Mouse (Mus musculus) megakaryocyte, adult 5-6 weeks (primary cell): ENCODE results near the gene Etl4. TPM values are rescaled to one million over a fixed set of nuclear protein-coding genes. Genes with fewer than 3 reads are reported as not detected.
"Not testable (repeated sequence)": the region's sequence is repeated elsewhere in the genome, so short reads cannot be mapped to it uniquely, and the experiment has no call there.

Experiments
- ATAC-seq: 2 replicates; pipeline ENCODE4 v1.8.0; 2016; ENCODE audit warnings: mild to moderate bottlenecking, inconsistent platforms; ENCODE audit not compliant: poor library complexity, severe bottlenecking
- total RNA-seq, 2 experiments: library from RNA; stranded (forward) in 1 of 2; stranded (reverse) in 1 of 2; fragments of 153-499, 151-499 nt in 1 of 2; fragments of 221-1000, 200-1000 nt in 1 of 2; gene quantifications; 2 replicates each; pipeline versions ENCODE4 v1.2.3 to v1.2.4; 2015 to 2017

The Etl4 gene
- total RNA-seq, 2 experiments from 2014 or later = 0.15 to 1.6 TPM

- ATAC-seq = no peak
Observed at GRCm38 (mm10) chr2:20293336-20293735, 383.8 kb downstream of the Etl4 start.

DNA sequence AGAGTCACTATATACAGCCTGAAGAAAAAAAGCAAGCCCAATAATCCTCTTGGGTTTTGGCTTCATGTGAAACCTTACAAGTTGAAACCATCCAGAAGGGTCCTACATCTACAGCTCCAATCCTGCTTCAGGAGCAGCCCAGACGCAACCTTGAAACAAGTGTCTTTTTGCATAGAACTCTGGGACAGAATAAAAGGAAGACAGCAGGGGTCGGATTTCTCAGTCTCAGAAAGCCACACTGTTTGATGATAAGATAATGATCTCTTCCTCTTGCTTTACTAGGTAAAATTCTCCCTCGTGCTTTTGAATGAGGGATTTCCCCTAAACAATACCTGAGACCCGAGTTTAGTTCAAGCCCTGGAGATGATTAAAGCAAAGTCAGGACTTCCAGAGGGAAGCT, 385.0 kb downstream of the Etl4 start:
- ATAC-seq = no peak

GRCm38 (mm10) chr2:20302517-20302916, 392.9 kb downstream of the Etl4 start:
- no peak for ATAC-seq

GRCm38 (mm10) chr2:20324954-20325353, 415.4 kb downstream of the Etl4 start:
- ATAC-seq = no peak

DNA sequence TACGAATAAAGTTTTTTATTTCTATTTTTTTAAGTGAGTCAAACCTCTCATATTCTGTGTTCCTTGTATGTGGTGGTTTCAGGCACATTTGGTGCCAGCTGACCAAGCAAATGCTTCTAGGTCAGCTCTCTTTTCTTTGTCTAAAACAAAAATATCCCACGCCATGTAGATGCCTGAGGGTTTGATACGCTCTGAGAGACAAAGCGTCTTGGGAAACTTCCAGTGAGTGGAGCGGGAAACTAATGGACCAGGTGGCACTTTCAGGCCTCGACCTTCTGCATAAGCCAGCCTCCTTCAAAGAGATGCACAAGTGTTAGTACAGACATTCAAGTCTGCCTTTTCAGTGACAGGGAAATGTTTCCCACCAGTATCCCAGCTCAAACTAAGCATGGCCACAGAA, 426.6 kb downstream of the Etl4 start:
- ATAC-seq = no peak

DNA sequence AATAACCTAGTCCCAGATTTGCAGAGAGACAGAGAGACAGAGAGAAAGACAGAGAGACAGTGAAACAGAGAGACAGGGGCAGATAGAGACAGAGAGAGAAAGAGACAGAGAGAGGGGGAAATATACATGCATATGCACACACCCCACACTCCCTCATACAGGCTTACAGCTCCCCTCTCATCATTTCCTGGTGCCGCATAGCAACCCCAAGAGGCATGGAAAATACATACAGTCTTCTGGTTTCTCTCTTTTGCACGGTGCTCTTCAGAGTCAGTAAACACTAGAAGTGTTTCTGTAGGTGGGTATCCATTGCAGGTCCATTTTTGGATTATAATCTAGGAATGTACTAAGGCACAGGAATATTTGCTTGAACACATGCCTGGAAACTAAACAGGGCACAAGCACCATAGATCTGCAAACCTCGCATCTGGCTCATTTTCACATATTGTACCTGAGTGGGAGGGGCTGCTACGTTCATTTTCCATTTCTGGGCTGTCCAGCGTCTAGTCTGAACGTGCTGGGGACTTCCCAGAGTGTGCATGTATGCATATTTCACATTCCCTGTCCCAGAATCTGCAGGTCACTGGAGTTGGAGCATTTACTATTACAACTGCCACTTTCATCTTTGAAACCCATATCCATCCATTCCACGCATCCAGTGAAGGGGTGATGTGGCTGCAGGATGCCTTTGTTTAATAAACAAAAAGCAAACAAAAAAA, 429.6 kb downstream of the Etl4 start:
- no peak for ATAC-seq

DNA sequence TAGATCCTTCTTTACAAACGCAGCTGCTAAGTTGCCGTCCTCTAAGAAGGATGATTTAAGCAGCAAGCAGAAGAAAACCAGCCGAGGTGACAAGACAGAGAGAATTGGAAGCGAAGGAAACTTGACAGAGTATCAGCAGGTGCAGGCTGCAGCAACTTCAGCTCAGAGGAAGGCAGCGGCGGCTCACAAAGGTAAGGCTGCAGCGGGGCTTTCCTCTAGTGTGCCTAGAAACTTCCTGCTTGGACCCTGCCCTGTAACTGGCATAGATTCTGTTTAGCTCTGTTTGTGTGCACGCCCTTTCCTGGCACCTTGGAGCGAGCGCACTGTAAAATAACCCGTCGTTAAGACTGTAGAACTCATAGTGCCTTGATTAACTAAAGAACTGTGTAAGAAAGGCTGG, 430.3 kb downstream of the Etl4 start:
- ATAC-seq = no peak

DNA sequence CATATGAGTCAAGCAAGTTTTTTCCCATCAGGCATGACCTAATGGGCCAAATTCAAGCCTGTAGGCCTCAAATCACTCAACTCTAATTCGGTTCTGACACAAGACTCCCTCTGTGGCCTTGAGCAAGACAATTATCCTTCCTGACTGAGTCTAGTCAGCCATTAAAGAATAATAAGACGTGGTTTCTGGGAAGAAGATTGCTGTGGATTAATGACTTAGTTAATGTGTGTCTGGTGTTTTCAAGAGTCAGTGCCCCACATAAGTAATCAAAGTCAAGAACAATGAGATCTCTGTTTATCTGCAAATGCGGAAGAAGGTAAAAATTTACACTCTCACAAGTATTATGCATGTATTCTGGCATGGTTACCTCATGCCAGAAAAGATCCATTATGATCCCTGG, 437.3 kb downstream of the Etl4 start:
- no peak for ATAC-seq

DNA sequence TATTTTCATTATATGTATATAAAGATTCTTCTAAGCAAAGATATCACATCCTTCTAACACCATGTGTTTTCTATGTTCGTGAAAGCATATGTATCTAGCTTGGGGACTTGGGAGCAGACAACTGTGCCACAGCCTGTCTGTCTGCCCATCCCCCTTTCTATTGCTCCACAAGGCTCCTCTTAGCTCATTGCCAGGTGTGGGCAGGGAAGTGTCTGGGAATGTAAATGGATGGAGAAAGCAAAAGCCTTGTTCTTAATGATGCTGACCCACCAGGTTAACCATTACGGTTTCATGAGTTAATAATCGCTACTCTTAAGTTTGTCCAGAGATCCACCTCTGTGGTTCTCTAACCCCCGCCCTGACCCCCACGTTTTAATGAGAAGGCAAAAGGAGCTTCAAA, 439.7 kb downstream of the Etl4 start:
- no peak for ATAC-seq

- ATAC-seq = no peak
Observed at GRCm38 (mm10) chr2:20352796-20353195, 443.2 kb downstream of the Etl4 start.

GRCm38 (mm10) chr2:20377026-20377425, 467.4 kb downstream of the Etl4 start:
- no peak for ATAC-seq

- not testable (repeated sequence) for ATAC-seq
Observed at GRCm38 (mm10) chr2:20380874-20381273, 471.3 kb downstream of the Etl4 start.

- no peak for ATAC-seq
Observed at GRCm38 (mm10) chr2:20394083-20394482, 484.5 kb downstream of the Etl4 start.

DNA sequence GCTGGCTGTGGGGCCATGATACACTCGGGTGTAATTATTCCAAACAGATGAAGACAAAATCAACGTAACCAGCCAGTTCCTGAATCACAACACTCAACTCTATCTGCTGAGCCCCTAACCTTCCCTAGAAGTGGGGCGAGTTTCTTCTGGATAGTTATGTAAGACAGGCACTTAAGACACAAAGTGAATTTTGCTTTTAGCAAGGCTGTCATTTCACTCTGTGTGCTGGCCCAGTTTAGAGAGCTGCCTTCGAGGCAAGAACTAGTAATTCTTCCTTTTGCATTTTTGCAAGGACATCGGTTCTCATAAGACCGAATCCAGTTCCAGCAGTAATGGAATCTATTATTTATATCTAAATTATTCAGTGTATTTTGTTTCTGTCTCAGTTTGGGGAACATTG, 487.4 kb downstream of the Etl4 start:
- no peak for ATAC-seq

DNA sequence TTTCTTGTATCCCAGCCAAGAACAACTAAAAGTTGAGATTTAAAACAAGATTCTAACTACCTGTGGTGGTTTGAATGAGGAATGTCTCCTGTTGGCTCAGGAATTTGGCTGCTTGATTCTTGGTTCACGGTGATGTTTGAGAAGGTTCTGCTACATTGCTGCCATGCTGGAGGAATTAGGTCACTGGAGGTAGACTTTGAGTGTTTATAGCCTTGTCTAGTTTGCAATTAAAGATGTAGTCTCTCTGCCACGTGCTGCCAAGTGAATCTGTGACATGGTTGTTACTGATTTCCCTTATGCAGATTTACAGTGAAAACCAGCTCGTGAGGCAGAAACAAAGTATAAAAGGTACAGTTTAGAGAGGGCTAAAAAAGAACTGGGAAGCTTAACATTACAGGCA, 491.0 kb downstream of the Etl4 start:
- no peak for ATAC-seq

GRCm38 (mm10) chr2:20404395-20404794, 494.8 kb downstream of the Etl4 start:
- no peak for ATAC-seq

DNA sequence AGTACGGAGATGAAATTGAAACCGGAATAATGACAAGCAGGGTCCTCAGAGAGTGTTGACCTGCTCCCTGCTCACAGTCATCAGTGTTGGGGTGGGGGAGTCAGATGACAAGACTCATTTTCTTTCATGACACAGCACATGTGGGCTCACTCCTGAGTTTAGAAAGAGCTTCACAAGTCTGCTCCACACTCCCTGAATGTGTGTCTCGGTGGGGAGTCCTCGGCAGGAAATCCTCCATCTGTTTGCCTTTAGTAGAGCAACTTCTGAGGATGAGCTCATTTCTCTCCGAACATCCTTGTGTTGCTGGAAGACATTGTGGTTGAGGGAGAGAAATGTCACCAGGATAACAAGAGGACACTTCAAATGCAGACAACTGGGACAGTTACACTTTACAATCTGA, 497.5 kb downstream of the Etl4 start:
- ATAC-seq = no peak

- no peak for ATAC-seq
Observed at GRCm38 (mm10) chr2:20414856-20415255, 505.3 kb downstream of the Etl4 start.

DNA sequence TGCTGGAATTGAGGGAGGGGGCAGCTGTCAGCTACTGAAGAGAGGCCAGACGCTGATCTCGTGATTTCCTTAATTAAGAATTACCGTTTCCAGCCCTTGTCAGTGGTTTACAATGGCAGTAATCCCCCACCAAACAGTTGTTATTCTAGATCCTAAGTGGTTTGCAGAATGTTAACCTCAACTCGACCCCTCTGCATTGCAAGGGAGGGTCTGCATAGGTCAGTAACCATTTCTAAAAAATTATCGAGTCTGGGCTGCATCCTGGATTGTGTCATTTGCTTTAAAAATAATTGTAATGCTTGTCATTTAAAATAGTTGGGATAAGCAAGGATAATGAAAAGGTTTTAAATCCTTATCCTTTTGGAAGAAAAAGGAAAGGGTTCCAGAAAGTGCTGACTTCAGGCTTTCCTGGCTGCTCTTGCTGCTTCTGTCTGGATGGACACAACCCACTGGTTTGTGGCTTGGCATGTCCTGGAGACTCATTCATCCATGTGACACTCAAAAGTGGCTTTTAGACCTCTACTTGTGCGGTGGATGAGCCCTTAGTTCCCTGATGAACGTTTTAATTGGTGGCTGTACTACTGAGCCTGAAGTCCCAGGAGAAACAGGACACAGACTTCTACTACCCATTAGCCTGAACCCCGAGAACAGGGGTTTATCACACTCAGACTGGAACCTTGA, 507.5 kb downstream of the Etl4 start:
- no peak for ATAC-seq

- no peak for ATAC-seq
Observed at GRCm38 (mm10) chr2:20417998-20418397, 508.4 kb downstream of the Etl4 start.

DNA sequence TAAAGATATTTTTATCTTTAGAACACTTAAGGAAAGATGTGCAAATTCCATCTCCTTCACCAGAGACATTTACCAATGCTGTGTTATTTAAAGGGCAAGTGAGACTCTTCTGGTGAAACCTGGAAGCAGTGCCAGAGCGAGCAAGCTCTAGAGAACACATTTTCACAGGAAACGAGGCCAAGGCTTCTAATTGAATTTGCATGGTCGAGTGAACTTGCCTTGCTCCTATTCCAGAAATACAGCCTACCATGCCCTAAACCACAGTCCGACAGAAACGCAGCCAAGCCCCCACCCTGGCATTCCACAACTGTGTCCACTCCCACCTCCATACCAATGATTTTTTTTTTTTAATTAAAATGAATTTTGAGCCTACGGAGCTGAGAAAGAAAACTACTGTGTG, 510.4 kb downstream of the Etl4 start:
- ATAC-seq = no peak

DNA sequence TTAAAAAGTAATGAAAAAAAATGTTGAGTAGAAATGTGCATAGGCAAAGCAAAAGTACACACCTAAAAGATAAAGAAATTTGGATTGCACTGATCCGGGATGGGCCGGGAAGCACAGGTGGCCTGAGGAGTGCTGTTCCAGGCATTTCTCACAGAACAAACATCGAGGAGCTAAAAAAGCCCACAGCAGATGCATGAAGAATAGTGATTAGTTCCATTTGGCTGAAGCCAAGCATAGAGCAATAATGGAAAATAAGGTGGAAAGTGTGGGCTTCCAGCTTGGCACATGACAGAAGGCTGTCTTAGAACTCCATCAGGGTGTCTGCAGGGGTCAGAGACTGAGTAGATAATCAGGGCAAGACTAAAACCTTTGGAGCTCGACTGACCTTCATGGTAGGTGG, 512.7 kb downstream of the Etl4 start:
- no peak for ATAC-seq

DNA sequence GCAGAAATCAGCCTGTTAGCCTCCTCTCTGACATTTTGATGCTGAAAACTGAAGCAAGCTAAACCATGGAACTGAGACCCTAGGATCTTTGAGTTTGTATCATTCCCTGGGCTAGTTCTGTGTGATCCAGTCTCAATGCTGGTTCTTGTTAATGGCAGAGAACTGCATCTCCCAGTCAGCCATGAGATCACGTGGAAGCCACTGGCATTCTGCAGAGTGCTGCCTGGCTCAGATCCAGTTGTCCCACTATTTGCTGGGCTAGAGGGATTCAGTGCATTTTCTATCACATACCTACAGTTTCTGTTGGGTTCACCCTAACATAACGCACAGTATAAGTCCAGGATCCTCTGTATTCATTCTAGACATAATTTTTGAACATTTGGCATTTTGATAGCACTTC, 524.1 kb downstream of the Etl4 start:
- no peak for ATAC-seq
